Mouse (Mus musculus) brain, embryonic 14.5 days (tissue): Measurements from ENCODE around the gene Bcl2. TPM values are rescaled to one million over a fixed set of nuclear protein-coding genes. Genes with fewer than 3 reads are reported as not detected.
"Not testable (repeated sequence)": the region's sequence is repeated elsewhere in the genome, so short reads cannot be mapped to it uniquely, and the experiment has no call there.

Experiments used
- DNase-seq: peaks from one replicate; pipeline ENCODE4 v3.0.0-alpha.2; 2011; ENCODE audit warnings: low read depth
- CTCF ChIP-seq: fragments of 200-500 bp; IDR thresholded peaks from 2 replicates; pipeline ENCODE4 v1.5.1; 2012; ENCODE audit warnings: inconsistent platforms, mild to moderate bottlenecking, moderate library complexity, borderline replicate concordance; ENCODE audit not compliant: insufficient read depth, insufficient read length; ENCODE audit errors: extremely low read depth
- POLR2A ChIP-seq: fragments of 200-500 bp; IDR thresholded peaks from 2 replicates; pipeline ENCODE4 v1.6.1; 2012; ENCODE audit warnings: mild to moderate bottlenecking, inconsistent platforms, borderline replicate concordance; ENCODE audit not compliant: poor library complexity, insufficient read depth, insufficient read length, severe bottlenecking; ENCODE audit errors: extremely low read depth
- polyA plus RNA-seq: library from polyadenylated mRNA; depleted of rRNA; stranded (reverse); fragments of >200 nt; gene quantifications from 2 replicates; pipeline ENCODE4 v1.2.3, GENCODE M21; 2012

Gene Bcl2
- polyA plus RNA-seq, 1 experiment, result 7.7 TPM

- DNase-seq, result no peak
- TF ChIP-seq POLR2A (no peak), CTCF (no peak)
These were observed 25.7 kb upstream of the Bcl2 start for GRCm38 (mm10) chr1:106739810-106740209.

DNA sequence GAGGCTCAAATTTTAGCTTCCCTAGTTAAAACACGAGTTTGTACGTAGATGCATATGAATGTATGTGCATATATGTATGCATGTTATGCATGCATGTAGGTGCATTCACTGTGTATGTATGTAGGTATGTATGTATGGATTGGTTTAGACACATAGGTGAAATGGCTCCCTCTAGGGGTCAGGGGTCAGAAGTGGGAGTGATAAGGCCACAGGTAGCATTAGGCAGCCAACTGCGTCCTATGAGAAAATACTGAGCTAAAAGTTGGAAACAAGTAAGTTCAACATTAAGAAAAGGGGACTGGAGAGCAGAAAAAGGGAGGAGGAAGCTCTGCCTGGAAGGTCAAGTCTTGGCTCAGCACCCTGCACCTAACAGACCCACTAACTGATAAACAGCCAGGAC, 24.0 kb upstream of the Bcl2 start:
- DNase-seq, result peak; percentile 31
- TF ChIP-seq CTCF (peak; percentile 31; the same call in 1 of the 2 replicates), POLR2A (no peak)

DNA sequence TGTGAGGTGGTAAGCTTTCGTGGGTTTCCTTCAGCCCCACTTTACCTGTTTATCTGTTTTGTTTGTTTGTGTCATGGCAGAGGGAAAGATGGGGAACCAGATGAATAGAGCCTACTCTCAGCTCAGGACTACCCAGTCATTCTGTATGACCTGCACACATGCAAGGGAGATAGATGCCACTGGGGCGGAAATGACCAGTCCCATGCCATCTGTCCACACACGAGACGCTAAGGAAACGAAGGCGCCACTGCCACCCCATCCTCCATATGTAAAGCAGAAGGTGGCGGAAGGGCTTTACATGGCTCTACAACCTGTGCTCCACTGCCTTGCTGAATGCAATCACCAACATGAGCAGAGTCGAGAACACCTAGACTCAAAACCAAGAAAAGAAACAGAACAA, 22.1 kb upstream of the Bcl2 start:
- TF ChIP-seq POLR2A, result no peak
- no peak for TF ChIP-seq CTCF
- DNase-seq, result no peak

DNA sequence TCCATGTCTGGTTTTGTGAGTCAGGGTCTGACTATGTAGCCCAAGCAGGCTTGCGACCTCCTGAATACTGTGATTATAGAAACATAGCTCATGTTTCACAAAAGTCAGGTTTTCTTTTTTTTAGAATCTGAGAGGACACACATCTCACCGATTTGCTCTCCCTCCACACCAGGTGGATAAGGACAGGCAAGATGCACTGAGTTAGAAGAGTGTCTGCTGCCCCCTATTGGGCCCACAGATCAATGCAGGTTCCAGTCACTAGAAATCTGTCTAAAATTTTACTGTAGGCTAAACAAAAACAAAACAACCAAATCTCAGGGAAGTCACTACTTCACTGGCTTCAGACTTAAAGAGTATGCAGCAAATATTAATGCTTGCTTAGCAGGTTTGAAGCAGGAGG, 21.5 kb upstream of the Bcl2 start:
- TF ChIP-seq POLR2A (no peak), CTCF (peak; percentile 76; the same call in 1 of the 2 replicates)
- DNase-seq, result peak; percentile 70

DNA sequence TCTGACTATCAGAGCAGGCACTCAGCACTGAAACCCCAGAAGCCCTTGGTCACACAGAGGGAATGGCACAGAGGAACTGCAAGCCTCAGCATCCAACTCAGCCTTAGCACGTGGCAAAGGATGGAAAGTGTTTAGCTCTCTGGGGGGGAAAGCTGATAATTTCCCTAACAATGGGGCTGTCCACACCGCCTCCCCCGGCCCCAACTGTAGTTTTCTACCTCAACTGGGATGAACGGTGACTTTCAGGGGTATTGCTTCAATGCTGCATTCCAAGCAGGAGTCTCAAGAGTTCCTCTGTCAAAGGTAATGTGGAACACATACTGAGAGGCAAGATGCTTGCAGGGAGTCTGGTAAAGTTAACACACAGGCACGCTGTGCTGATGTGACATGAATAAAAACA, 8.0 kb upstream of the Bcl2 start:
- no peak for TF ChIP-seq CTCF
- TF ChIP-seq POLR2A, result no peak
- DNase-seq, result no peak

GRCm38 (mm10) chr1:106717736-106718135, 3.7 kb upstream of the Bcl2 start:
- not testable (repeated sequence) for DNase-seq

- TF ChIP-seq CTCF (peak; percentile 85), POLR2A (no peak)
- DNase-seq, result peak; percentile 91
These were observed 3.1 kb upstream of the Bcl2 start for GRCm38 (mm10) chr1:106717071-106717601.

GRCm38 (mm10) chr1:106716141-106716540, 2.1 kb upstream of the Bcl2 start:
- TF ChIP-seq CTCF (no peak), POLR2A (no peak)
- no peak for DNase-seq

DNA sequence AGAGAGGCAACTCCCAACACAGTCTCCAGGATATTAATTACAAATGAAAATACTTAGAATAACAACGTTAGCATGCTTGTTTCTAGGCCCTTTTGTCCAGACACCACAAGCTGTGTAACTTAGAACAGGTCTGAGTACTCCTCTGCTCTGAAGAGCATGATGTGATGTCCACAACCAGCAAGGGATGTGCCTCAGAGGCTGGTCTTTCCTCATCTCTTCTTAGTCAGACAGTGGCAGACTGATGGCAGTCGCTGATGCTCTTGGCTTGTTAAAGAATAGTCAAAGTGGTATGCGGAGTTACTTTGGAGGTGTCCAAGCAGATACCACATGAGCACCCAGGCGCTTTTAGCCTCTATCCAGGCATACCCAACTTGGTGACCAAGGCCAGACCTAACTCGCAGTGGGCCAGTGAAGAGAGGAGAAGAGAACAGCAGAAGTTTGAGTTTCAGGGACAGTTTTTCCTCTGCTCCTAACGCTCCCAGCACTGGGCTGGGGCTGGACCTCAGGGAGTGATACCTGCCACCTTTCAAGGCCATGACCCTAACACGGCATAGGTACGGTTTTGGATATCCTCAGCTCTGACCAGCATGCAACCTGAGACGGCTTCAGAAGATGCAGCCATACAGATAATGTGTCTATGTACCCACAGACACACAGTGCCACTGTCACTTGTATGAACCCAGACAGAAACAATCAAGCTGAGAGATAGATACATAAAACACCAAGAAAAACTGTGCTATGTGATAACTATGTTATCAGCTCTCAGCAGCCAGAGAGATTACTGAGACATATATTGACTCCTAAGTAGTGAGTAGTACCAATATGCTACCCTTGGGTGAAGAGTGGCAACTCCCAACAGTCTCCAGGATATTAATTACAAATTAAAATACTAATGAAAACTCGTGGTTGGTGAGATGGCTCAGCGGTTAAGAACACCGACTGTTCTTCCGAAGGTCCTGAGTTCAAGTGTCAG, 1.3 kb upstream of the Bcl2 start:
- no peak for DNase-seq
- TF ChIP-seq CTCF (no peak), POLR2A (no peak)

- TF ChIP-seq POLR2A (no peak), CTCF (no peak)
- DNase-seq, result peak; percentile 66
These were observed 482 bp upstream of the Bcl2 start for GRCm38 (mm10) chr1:106714530-106714981.

- TF ChIP-seq POLR2A (no peak), CTCF (peak; percentile 65)
- peak; percentile 51 for DNase-seq
These were observed 1.7 kb downstream of the Bcl2 start for GRCm38 (mm10) chr1:106712330-106712729.
